9 mouse cellular contexts compared by ENCODE assay signal in the genomic region with DNA sequence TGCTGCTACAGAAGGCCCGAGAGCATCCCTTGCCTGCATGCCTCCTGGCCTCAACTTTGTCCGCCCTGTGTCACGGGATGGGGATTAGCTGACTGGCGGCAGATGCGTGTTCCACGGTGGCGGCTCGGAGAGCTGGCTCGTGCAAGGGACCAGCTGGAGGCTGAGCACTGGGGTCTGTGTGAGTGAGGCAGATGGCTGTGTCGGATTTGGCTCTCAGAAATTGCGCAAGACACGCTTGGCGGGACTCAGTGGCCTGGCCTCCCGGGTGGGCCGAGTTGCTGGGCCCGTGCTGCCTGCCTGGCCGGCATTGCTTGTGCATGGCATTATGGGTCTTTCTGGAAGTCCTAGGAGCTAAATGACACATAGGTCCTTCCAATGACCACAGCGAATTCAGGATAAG.
DNase-seq lines count a peak whose midpoint lies in the region; ATAC-seq and TF ChIP-seq lines count a peak whose summit lies in the region.
"Had no signal": no experiment of that assay in that cellular context is flagged by ENCODE, and none has a peak within 500 bp of the region (broad histone marks: within the 10 kb centered on the region; RNA-seq: fewer than 3 reads in every experiment).

No protein-coding gene starts in this region.

- peaks cover 57% of the 10 kb centered on the region for H3K4me1 ChIP-seq in embryonic facial prominence, embryonic 13.5 days
- H3K4me1 ChIP-seq in stomach, postnatal 0 days (replicated peaks; ENCODE audit: control insufficient read depth, insufficient read depth), result 0 out of 2 replicates have a peak, but pooled peaks cover 3% of the 10 kb centered on the region
- no peaks in the 10 kb centered on the region for H3K4me1 ChIP-seq in kidney, adult 2 months (ENCODE audit: control insufficient read depth, insufficient read depth, low read length)

- H3K9ac ChIP-seq in embryonic facial prominence, embryonic 13.5 days, result peak overlapping the region; percentile 27; the same call in 1 of the 2 replicates
- H3K9ac ChIP-seq in stomach, postnatal 0 days (ENCODE audit: low read length), result no peak overlapping the region
- H3K9ac ChIP-seq: liver, embryonic 15.5 days had no signal

- H3K36me3 ChIP-seq in embryonic facial prominence, embryonic 13.5 days, result no peaks in the 10 kb centered on the region
- no peaks in the 10 kb centered on the region for H3K36me3 ChIP-seq in stomach, postnatal 0 days (ENCODE audit: control insufficient read depth, insufficient read depth, low read length)
- no peaks in the 10 kb centered on the region for H3K36me3 ChIP-seq in kidney, adult 2 months (ENCODE audit: control insufficient read depth, insufficient read depth, low read length)
- H3K36me3 ChIP-seq: liver, embryonic 15.5 days had no signal

- H3K27me3 ChIP-seq in embryonic facial prominence, embryonic 13.5 days, result peaks cover 8% of the 10 kb centered on the region; the same call in 1 of the 2 replicates
- H3K27me3 ChIP-seq in stomach, postnatal 0 days (ENCODE audit: control insufficient read depth, insufficient read depth, low read length), result no peaks in the 10 kb centered on the region
- H3K27me3 ChIP-seq in kidney, adult 2 months (replicated peaks; ENCODE audit: control insufficient read depth, insufficient read depth, low read length), result no peaks in the 10 kb centered on the region

- H3K27ac ChIP-seq in embryonic facial prominence, embryonic 13.5 days, result no peak overlapping the region
- peak overlapping the region; percentile 46; the same call in 1 of the 2 replicates for H3K27ac ChIP-seq in stomach, postnatal 0 days (replicated peaks)
- H3K27ac ChIP-seq in kidney, adult 2 months (ENCODE audit: insufficient read depth, low read depth, low read length), result no peak overlapping the region
- H3K27ac ChIP-seq: liver, embryonic 15.5 days had no signal

- no peak for ATAC-seq in embryonic facial prominence, embryonic 13.5 days (ENCODE audit: insufficient number of reproducible peaks, insufficient read depth, low FRiP score, low TSS enrichment, low read depth)
- peak; percentile 53; the same call in 1 of the 2 replicates for ATAC-seq in stomach, postnatal 0 days (ENCODE audit: low FRiP score, low TSS enrichment)

- intact Hi-C loops in left cerebral cortex, postnatal 10 days (cut with DNase I), result loop anchor here (5.0 kb wide), 1 partner anchor 228 kb away; no protein-coding TSS in a partner anchor
- intact Hi-C loops in heart, postnatal 25 days (cut with DNase I), result no loop called here

- DNase-seq in left cerebral cortex, postnatal 10 days (ENCODE audit: extremely low spot score in 1 of 2, low spot score in 2 of 2), result peak; percentile 66 to 67
- no peak for DNase-seq in left cerebral cortex, adult 11 months (ENCODE audit: low spot score)
- DNase-seq in heart, postnatal 25 days (ENCODE audit: low spot score), result peak; percentile 82
- DNase-seq in lung, postnatal 10 days, result peak; percentile 86
- peak; percentile 48 for DNase-seq in stomach, postnatal 0 days (ENCODE audit: low spot score)
- DNase-seq in kidney, adult 2 months, result no peak
- no peak for DNase-seq in c-Kit-positive CD71-positive TER-119-positive erythroid progenitor cells, embryonic 14.5 days (ENCODE audit: low spot score)

- no peak overlapping the region for H3K4me3 ChIP-seq in embryonic facial prominence, embryonic 13.5 days
- H3K4me3 ChIP-seq in stomach, postnatal 0 days (ENCODE audit: low read depth, low read length), result no peak overlapping the region
- no peak overlapping the region for H3K4me3 ChIP-seq in kidney, adult 2 months (ENCODE audit: insufficient read depth, low read depth, low read length)
- H3K4me3 ChIP-seq: liver, embryonic 15.5 days had no signal

- no peaks in the 10 kb centered on the region for H3K9me3 ChIP-seq in embryonic facial prominence, embryonic 13.5 days
- H3K9me3 ChIP-seq in stomach, postnatal 0 days (ENCODE audit: control insufficient read depth, low read length), result no peaks in the 10 kb centered on the region
- H3K9me3 ChIP-seq: liver, embryonic 15.5 days had no signal

- no peak for TF ChIP-seq POLR2A in kidney, adult 2 months (IDR thresholded peaks at IDR 0.05; ENCODE audit: low read depth, low read length)

- no peak for TF ChIP-seq CTCF in stomach, postnatal 0 days (IDR thresholded peaks at IDR 0.05; ENCODE audit: low read depth)
- TF ChIP-seq CTCF in kidney, adult 2 months (conservative IDR thresholded peaks at IDR 0.05; ENCODE audit: insufficient read depth, insufficient read length, low read depth, low read length), result no peak

- peak overlapping the region; percentile 16 for H3K4me2 ChIP-seq in embryonic facial prominence, embryonic 13.5 days
- H3K4me2 ChIP-seq in stomach, postnatal 0 days (replicated peaks; ENCODE audit: low read depth), result 0 out of 2 replicates have a peak overlapping the region, but pooled peaks have one; percentile 8
- H3K4me2 ChIP-seq: liver, embryonic 15.5 days had no signal

- 47% methylated on average over 18 of the region's 18 CpGs for WGBS in embryonic facial prominence, embryonic 13.5 days
- WGBS in stomach, postnatal 0 days, result 58% methylated on average over 18 of the region's 18 CpGs
- WGBS in kidney, adult 2 months, result 79% methylated on average over 18 of the region's 18 CpGs

- no peak for TF ChIP-seq EP300 in stomach, postnatal 0 days (optimal IDR thresholded peaks at IDR 0.05)

Comparison
In these comparisons a context has a peak if more than half of its experiments do, and no peak if none do; other contexts are left out.
1. DNase-seq: peak in left cerebral cortex, postnatal 10 days (2 of 2), heart, postnatal 25 days (single experiment), lung, postnatal 10 days (single experiment) and stomach, postnatal 0 days (single experiment); none in left cerebral cortex, adult 11 months (single experiment), kidney, adult 2 months (single experiment) and c-Kit-positive CD71-positive TER-119-positive erythroid progenitor cells, embryonic 14.5 days (single experiment).